Mouse (Mus musculus): ENCODE results near the gene Wwc2.

Wwc2 gene

DNA sequence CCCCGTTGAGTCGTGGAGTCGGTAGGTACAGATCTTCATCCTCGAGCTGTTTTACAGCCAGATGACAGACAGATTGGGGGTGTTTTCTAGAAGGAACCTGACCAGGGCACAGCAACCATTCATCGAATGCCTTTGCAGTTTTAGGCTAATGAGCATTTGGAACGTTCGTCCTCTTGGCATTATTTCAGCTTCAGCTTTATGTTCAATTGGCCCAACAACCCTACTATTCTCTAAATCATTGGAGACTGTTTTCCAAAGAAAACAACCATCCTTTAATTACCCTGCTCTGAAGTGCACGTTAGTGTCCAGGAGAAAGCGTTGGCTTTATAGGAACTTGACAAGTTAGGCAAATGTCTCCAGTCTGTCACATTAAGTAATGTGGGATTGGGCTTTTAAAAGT is 54.3 kb downstream of the Wwc2 start:
- DNase-seq = no peak

- DNase-seq = no peak
Observed at GRCm38 (mm10) chr8:47935461-47935860, 55.3 kb downstream of the Wwc2 start.

DNA sequence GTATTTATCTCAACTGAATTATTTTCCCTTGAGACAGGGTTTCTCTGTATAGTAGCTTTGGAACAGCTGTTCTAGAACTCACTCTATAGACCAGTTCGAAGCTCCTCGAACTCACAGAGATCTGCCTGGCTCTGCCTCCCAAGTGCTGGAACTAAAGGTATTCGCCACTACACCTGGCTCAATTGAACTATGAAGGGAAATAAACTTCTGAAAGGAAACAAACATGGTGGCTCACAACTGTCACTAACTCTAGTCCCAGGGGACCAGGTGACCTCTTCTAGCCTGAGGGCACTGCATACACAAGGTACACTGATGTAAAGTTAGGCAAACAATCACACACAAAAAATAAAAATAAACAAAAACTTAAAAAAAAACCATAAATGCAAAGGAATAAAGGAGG is 57.6 kb downstream of the Wwc2 start:
- no peak for DNase-seq

GRCm38 (mm10) chr8:47932028-47932790 is 58.5 kb downstream of the Wwc2 start:
- DNase-seq = no peak

GRCm38 (mm10) chr8:47931371-47931770 is 59.4 kb downstream of the Wwc2 start:
- DNase-seq = no peak

GRCm38 (mm10) chr8:47929615-47930014 is 61.1 kb downstream of the Wwc2 start:
- no peak for DNase-seq

DNA sequence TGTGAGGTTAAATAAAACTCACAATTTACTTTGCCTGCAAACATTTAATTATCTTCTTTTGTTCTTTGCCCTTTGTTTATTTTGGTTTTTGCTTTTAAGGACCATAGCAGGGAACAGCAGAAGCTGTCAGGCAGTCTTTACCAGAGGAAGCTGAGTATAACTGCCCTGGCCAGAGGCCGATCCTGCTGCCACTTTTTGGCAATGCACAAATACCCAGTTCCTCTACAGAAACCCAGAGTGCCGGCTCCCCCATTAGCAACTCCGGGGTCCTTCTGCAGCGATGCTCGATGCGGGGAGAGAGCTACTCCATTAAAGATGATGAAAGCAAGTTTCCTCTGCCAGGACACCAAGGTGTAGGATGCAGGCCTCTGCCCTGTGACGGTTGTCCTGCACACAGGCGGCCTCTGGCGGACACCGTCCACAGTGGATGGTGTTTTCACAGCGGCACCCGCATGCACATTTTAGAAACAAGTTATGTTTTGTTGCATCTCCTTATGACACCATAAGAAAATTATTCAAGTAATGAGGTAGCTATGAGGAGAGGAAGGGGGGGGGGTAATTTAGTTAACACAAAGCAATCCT is 62.0 kb downstream of the Wwc2 start:
- DNase-seq = no peak

GRCm38 (mm10) chr8:47924921-47925320 is 65.8 kb downstream of the Wwc2 start:
- DNase-seq = no peak

GRCm38 (mm10) chr8:47922816-47923215 is 67.9 kb downstream of the Wwc2 start:
- no peak for DNase-seq

DNA sequence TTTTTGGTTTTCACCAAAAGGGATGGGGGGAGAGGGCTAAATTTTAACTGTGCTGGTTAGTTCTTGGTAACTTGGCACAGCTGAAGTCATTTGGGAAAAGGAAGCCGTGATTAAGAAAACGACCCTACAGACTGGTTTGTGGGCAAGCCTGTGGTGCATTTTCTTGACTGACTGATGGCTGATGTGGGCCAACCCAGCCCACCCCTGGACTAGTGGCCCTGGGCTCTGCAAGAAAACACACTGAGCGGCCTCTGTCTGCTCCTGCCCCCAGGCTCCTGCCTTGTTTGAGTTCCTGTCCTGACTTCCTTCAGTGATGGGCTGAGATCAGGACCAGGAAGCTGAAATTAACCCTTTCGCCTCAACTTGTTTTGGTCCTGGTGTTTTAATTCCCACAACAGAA is 68.7 kb downstream of the Wwc2 start:
- no peak for DNase-seq

DNA sequence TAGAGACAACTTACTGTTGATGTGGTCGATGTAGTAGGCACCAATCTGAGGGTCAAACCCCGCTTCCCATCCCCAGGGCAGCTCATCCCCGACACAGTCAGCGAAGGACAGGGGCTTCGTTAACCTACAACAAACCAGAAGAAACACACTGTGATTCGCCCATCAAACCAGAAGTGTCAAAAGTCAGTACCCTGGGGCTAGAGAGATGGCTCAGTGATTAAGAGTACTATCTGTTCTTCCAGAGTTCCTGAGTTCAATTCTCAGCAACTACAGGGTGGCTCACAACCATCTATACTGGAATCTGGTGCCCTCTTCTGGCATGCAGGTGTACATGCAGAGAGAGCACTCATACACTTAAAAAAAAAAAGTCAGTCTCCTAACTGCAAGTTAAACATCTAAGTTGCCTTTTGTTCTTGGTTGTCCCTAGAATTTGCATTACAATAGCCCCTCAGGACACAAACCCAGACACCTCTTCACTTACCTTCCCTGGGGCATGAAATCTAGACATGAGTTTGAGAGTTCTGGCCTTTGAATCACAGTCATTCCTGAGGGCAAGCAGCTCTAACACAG is 70.1 kb downstream of the Wwc2 start:
- DNase-seq = no peak

GRCm38 (mm10) chr8:47917060-47918035 is 73.4 kb downstream of the Wwc2 start:
- peak; percentile 36 to 38 for DNase-seq

GRCm38 (mm10) chr8:47915521-47915920 is 75.2 kb downstream of the Wwc2 start:
- no peak for DNase-seq

- DNase-seq = no peak
Observed at GRCm38 (mm10) chr8:47914946-47915345, 75.8 kb downstream of the Wwc2 start.

GRCm38 (mm10) chr8:47914161-47914560 is 76.6 kb downstream of the Wwc2 start:
- no peak for DNase-seq

- DNase-seq = no peak
Observed at GRCm38 (mm10) chr8:47913621-47914020, 77.1 kb downstream of the Wwc2 start.

DNA sequence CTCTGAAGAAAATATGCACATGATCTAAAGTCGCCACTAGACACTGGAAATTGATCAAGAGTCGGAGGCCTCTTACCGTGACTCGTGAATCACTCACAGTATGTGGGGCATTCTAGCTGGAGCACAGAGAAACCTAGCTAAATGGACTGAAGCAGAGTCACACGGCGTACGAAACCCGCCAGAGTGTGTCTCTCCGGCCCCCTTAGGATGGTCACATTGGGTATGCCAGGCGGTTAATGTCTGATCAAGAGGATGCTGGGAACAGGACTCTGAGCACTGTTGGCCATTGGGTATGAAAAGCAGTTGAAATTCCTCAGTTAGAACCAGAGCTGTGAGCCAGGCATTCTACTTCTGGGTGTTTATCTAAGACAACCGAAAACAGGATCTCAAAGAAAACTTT is 81.0 kb downstream of the Wwc2 start:
- DNase-seq = no peak

- no peak for DNase-seq
Observed at GRCm38 (mm10) chr8:47907056-47907455, 83.7 kb downstream of the Wwc2 start.

GRCm38 (mm10) chr8:47906142-47906541 is 84.6 kb downstream of the Wwc2 start:
- no peak for DNase-seq

- no peak for DNase-seq
Observed at GRCm38 (mm10) chr8:47905256-47905655, 85.5 kb downstream of the Wwc2 start.

- no peak for DNase-seq
Observed at GRCm38 (mm10) chr8:47904004-47904403, 86.7 kb downstream of the Wwc2 start.

DNA sequence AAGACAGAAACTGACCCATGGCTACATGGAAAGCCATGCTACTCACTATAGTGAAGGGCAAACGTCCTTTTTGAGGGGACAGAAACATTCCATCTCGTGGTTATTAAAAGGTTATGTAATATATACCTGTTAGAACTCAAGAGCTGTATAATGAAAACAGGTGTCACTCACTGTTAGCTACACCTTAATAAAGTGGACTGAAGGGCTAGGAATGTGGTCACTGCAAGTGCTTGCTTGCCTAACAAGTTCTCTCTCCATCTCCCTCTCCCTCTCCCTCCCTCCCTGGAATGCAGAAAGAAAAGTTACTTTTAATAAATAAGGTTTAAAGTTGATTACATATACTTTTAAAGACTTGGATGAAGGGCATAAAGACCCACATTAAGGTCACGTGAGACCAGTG is 88.0 kb downstream of the Wwc2 start:
- no peak for DNase-seq

DNA sequence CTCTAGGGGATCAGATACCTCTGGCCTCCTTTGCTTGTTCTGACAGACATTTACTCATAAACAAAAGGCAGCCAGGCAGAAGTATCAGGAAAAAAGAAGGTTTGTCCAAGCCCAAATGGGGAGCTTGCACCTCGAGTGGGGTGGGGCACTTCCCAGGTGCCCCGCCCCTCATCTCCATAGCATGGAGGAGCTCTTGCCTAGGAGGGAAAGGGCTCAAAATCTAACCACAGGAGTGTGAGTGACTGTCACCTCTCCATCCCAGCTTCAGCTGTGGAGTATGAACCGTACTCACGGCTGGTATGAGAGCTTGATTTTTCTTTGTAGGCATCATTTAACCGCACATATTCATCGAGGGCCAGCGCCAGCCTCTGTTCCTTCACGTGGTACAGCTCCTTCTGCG is 90.4 kb downstream of the Wwc2 start:
- DNase-seq = no peak

All from B cell, adult 2 months (primary cell).